Mouse (Mus musculus) megakaryocyte, embryonic 14.5 days (primary cell): ENCODE measurements around the gene Lrp8.

Experiments
- FLI1 ChIP-seq: IDR thresholded peaks from 2 replicates; pipeline ENCODE4 v1.6.1; 2012; ENCODE audit warnings: low read length, inconsistent platforms, mixed read lengths
- GATA1 ChIP-seq: IDR thresholded peaks from 3 replicates; pipeline ENCODE4 v1.6.1; 2012; ENCODE audit warnings: mixed read lengths, low read length, inconsistent platforms, borderline replicate concordance

GRCm38 (mm10) chr4:107817463-107817862 is 15.4 kb downstream of the Lrp8 start:
- TF ChIP-seq GATA1 (no peak), FLI1 (no peak)
